Mouse (Mus musculus): ENCODE measurements around the gene Lama2. TPM values are rescaled to one million over a fixed set of nuclear protein-coding genes. Genes with fewer than 3 reads are reported as not detected.

Lama2 gene
- total and polyA plus RNA-seq, 3 experiments, result not detected

- Histone ChIP-seq H3K9ac (ENCODE audit: control insufficient read depth, low read depth, low read length, poor library complexity, severe bottlenecking) (no peak overlapping the region), H3K27me3 (ENCODE audit: control insufficient read depth in 1 of 2, insufficient read depth in 2 of 2, low read length in 2 of 2) (no peaks in the 10 kb centered on the region), H3K79me2 (ENCODE audit: control insufficient read depth, insufficient read depth, low read length, poor library complexity) (no peaks in the 10 kb centered on the region), H3K36me3 (ENCODE audit: control insufficient read depth in 1 of 2, insufficient read depth in 2 of 2, low read length in 2 of 2) (no peaks in the 10 kb centered on the region), H3K27ac (ENCODE audit: control insufficient read depth, low read depth, low read length) (no peak overlapping the region), H3K4me3 (ENCODE audit: control insufficient read depth in 1 of 2, insufficient read depth in 1 of 2, low read depth in 2 of 2, low read length in 2 of 2) (no peak overlapping the region), H3K9me3 (replicated peaks; ENCODE audit: insufficient read depth, low read length) (no peaks in the 10 kb centered on the region), H3K4me1 (ENCODE audit: control insufficient read depth in 1 of 2, insufficient read depth in 2 of 2, low read length in 2 of 2) (no peaks in the 10 kb centered on the region)
- DNase-seq (ENCODE audit: low read depth, low spot score), result no peak
- TF ChIP-seq MYC (IDR thresholded peaks at IDR 0.05; ENCODE audit: low read depth, low read length) (no peak), KAT2A (conservative IDR thresholded peaks at IDR 0.05; ENCODE audit: low read depth, low read length) (no peak), POLR2AphosphoS5 (IDR thresholded peaks at IDR 0.05; ENCODE audit: borderline replicate concordance, low read depth, low read length) (no peak), BHLHE40 (IDR thresholded peaks at IDR 0.05; ENCODE audit: borderline replicate concordance, low read depth, low read length) (no peak), ELF1 (IDR thresholded peaks at IDR 0.05; ENCODE audit: low read depth, low read length) (no peak), NELFE (IDR thresholded peaks at IDR 0.05; ENCODE audit: low read depth, low read length) (no peak), ETS1 (IDR thresholded peaks at IDR 0.05; ENCODE audit: low read depth, low read length) (no peak), NRF1 (IDR thresholded peaks at IDR 0.05; ENCODE audit: insufficient read depth, low read depth, low read length, poor library complexity, severe bottlenecking) (no peak), RAD21 (IDR thresholded peaks at IDR 0.05; ENCODE audit: low read depth, low read length) (no peak), GABPA (IDR thresholded peaks at IDR 0.05; ENCODE audit: low read depth, low read length) (no peak), MAFK (IDR thresholded peaks at IDR 0.05; ENCODE audit: borderline replicate concordance, low read depth, low read length) (no peak), HCFC1 (IDR thresholded peaks at IDR 0.05; ENCODE audit: low read depth, low read length) (no peak), MXI1 (IDR thresholded peaks at IDR 0.05; ENCODE audit: low read depth, low read length) (no peak), SIN3A (IDR thresholded peaks at IDR 0.05; ENCODE audit: low read length) (no peak), ZC3H11A (IDR thresholded peaks at IDR 0.05; ENCODE audit: low read depth, low read length) (no peak), CHD1 (IDR thresholded peaks at IDR 0.05; ENCODE audit: low read depth, low read length) (no peak), POLR2AphosphoS2 (IDR thresholded peaks at IDR 0.05; ENCODE audit: low read length) (no peak), TBP (IDR thresholded peaks at IDR 0.05; ENCODE audit: low read depth, low read length) (no peak), ZKSCAN1 (IDR thresholded peaks at IDR 0.05; ENCODE audit: low read depth, low read length) (no peak)
Measured at GRCm38 (mm10) chr10:27101800-27102353, 517.7 kb downstream of the Lama2 start.

- no peaks in the 10 kb centered on the region for H3K79me2 ChIP-seq (ENCODE audit: control insufficient read depth, insufficient read depth, low read length, poor library complexity)
- no peaks in the 10 kb centered on the region for H3K9me3 ChIP-seq (replicated peaks; ENCODE audit: insufficient read depth, low read length)
- no peak for DNase-seq (ENCODE audit: low read depth, low spot score)
- H3K4me1 ChIP-seq (ENCODE audit: control insufficient read depth in 1 of 2, insufficient read depth in 2 of 2, low read length in 2 of 2), result no peaks in the 10 kb centered on the region
- no peaks in the 10 kb centered on the region for H3K36me3 ChIP-seq (ENCODE audit: control insufficient read depth in 1 of 2, insufficient read depth in 2 of 2, low read length in 2 of 2)
- TF ChIP-seq NRF1 (IDR thresholded peaks at IDR 0.05; ENCODE audit: insufficient read depth, low read depth, low read length, poor library complexity, severe bottlenecking) (no peak), CTCF (IDR thresholded peaks at IDR 0.05 in 2 of 3, conservative IDR thresholded peaks at IDR 0.05 in 1 of 3; ENCODE audit: control insufficient read depth in 1 of 3, insufficient read depth in 1 of 3, low read depth in 2 of 3, low read length in 3 of 3, poor library complexity in 1 of 3, severe bottlenecking in 1 of 3) (no peak), CHD2 (IDR thresholded peaks at IDR 0.05; ENCODE audit: low read length) (no peak), MEF2A (IDR thresholded peaks at IDR 0.05; ENCODE audit: extremely low read depth, insufficient replicate concordance, low read depth, low read length, poor library complexity, severe bottlenecking) (no peak), ZNF384 (IDR thresholded peaks at IDR 0.05; ENCODE audit: low read depth, low read length) (no peak), TBP (IDR thresholded peaks at IDR 0.05; ENCODE audit: low read depth, low read length) (no peak)
- no peak overlapping the region for H3K27ac ChIP-seq (ENCODE audit: control insufficient read depth, low read depth, low read length)
- H3K27me3 ChIP-seq (ENCODE audit: control insufficient read depth in 1 of 2, insufficient read depth in 2 of 2, low read length in 2 of 2), result no peaks in the 10 kb centered on the region
- H3K4me3 ChIP-seq (ENCODE audit: control insufficient read depth in 1 of 2, insufficient read depth in 1 of 2, low read depth in 2 of 2, low read length in 2 of 2), result no peak overlapping the region
- no peak overlapping the region for H3K9ac ChIP-seq (ENCODE audit: control insufficient read depth, low read depth, low read length, poor library complexity, severe bottlenecking)
Measured at GRCm38 (mm10) chr10:27077113-27077512, 542.4 kb downstream of the Lama2 start.

Data from MEL (cell line).